Mouse (Mus musculus): ENCODE results near the gene Prrg2. TPM values are rescaled to one million over a fixed set of nuclear protein-coding genes. Genes with fewer than 3 reads are reported as not detected.
"Not testable (repeated sequence)": the region's sequence is repeated elsewhere in the genome, so short reads cannot be mapped to it uniquely, and the experiment has no call there.

Gene Prrg2
- polyA plus RNA-seq, 1 experiment, result 19.9 TPM

- Histone ChIP-seq H3K36me3 (ENCODE audit: control insufficient read depth, insufficient read depth, low read length) (peaks cover 27% of the 10 kb centered on the region), H3K4me3 (ENCODE audit: extremely low read depth, insufficient read depth, insufficient read length) (no peak overlapping the region), H3K4me1 (ENCODE audit: control insufficient read depth, insufficient read depth, insufficient read length) (no peaks in the 10 kb centered on the region), H3K27ac (ENCODE audit: insufficient read depth, low read length) (no peak overlapping the region), H3K27me3 (ENCODE audit: control insufficient read depth, insufficient read depth, low read length) (no peaks in the 10 kb centered on the region)
- no peak for TF ChIP-seq POLR2A (IDR thresholded peaks at IDR 0.05; ENCODE audit: low read depth, low read length)
- TF ChIP-seq CTCF (IDR thresholded peaks at IDR 0.05; ENCODE audit: extremely low read depth, insufficient read depth, insufficient read length, insufficient replicate concordance), result no peak
- 88% methylated on average over 2 of the region's 2 CpGs for WGBS
- no peak for DNase-seq (ENCODE audit: low read depth in 1 of 2, low spot score in 2 of 2)
These were observed 36.2 kb downstream of the Prrg2 start for GRCm38 (mm10) chr7:45026256-45026655.

DNA sequence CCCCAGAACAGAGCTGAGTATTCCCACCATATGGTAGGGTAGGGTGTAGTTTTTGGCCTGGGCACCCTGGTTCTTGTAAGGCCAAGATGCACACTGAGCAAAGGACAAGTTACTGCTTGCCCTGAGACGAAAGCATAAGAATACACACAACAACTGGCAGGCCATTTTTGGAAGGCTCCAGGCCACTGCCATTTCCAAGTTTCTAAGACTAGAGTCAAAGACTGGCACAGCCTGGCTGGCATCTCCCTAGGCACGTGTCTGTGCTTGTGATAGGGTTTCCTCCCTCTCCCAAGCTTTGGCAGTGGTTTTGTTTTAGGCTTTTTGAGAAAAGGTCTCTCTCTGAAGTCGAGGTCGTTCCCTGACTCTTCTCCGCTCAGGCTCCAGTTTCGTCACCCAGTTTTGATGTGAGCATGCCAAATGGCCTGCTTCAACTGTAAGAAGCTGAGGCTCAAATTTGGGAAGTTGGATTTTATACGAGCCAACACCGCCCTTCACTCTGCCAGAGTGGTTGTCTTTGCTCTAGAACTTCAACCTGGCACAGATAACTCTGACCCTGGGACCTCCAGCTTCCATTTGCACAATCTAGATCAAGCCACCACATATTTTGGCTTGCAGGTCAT lies 36.8 kb downstream of the Prrg2 start:
- no peak overlapping the region for H3K27ac ChIP-seq (ENCODE audit: insufficient read depth, low read length)
- no peak for TF ChIP-seq POLR2A (IDR thresholded peaks at IDR 0.05; ENCODE audit: low read depth, low read length)
- no peak for TF ChIP-seq CTCF (IDR thresholded peaks at IDR 0.05; ENCODE audit: extremely low read depth, insufficient read depth, insufficient read length, insufficient replicate concordance)
- DNase-seq (ENCODE audit: low read depth in 1 of 2, low spot score in 2 of 2), result no peak
- H3K4me3 ChIP-seq (ENCODE audit: extremely low read depth, insufficient read depth, insufficient read length), result no peak overlapping the region
- H3K27me3 ChIP-seq (ENCODE audit: control insufficient read depth, insufficient read depth, low read length), result no peaks in the 10 kb centered on the region
- whole genome bisulfite sequencing, result 70% methylated on average over 8 of the region's 8 CpGs
- peaks cover 22% of the 10 kb centered on the region for H3K36me3 ChIP-seq (ENCODE audit: control insufficient read depth, insufficient read depth, low read length)
- H3K4me1 ChIP-seq (ENCODE audit: control insufficient read depth, insufficient read depth, insufficient read length), result no peaks in the 10 kb centered on the region

DNA sequence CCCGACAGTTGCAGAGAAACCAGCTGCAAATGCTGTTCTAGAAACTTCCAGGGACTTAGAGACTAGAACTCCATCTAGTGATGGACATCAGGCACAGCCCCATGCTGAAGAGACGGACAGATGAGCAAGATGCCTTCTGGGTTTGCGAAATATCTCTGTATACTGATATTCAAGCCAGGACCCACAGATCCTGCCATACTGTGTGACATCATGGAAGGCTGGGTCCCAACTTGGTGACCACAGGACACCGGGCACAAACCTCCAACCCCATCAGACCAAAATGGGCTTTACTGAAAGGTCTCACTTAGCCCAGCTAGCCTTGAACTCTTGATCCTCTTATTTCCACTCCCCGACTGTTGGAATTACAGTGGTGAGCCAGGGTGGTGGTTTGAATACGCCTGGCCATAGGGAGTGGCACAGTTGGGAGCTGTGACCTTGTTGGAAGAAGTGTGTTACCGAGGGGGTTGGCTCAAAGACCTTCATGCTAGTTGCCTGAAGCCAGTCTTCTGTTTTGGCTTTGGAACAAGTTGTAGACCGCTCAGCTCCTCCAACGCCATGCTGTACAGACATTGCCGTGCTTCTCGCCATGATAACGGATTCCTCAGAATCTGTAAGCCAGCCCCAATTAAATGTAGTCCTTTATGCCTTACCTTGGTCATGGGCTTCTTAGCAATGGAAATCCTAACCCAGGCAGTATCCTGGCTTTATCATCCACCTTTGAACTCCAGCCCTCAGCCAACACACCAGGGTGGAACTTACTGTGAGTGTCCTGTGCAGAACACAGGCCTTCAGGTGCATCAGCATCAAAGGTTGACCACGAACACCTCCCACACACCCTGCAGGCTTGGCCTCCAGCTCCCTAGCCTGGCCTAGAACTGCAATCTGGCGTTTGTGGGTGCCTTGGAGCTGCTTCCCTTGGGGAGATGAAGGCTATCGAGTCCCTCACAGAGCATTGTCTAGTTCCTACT lies 37.9 kb downstream of the Prrg2 start:
- no peak overlapping the region for H3K4me3 ChIP-seq (ENCODE audit: extremely low read depth, insufficient read depth, insufficient read length)

DNA sequence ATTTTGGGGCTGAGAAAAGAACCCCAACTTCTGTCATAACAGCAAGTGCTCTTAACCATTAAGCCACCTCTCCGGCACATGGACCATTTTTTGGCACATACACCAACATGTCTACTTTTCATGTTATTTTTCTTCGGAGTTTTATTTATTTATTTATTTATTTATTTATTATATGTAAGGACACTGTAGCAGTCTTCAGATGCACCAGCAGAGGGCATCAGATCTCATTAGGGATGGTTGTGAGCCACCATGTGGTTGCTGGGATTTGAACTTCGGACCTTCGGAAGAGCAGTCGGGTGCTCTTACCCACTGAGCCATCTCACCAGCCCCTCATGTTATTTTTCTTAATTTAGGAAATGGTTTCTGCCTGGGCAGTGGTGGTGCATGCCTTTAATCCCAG lies 38.8 kb downstream of the Prrg2 start:
- WGBS, result 64% methylated on average over 5 of the region's 5 CpGs
- H3K27ac ChIP-seq (ENCODE audit: insufficient read depth, low read length); H3K4me1 ChIP-seq (ENCODE audit: control insufficient read depth, insufficient read depth, insufficient read length); H3K27me3 ChIP-seq (ENCODE audit: control insufficient read depth, insufficient read depth, low read length); H3K4me3 ChIP-seq (ENCODE audit: extremely low read depth, insufficient read depth, insufficient read length); DNase-seq (ENCODE audit: low read depth in 1 of 2, low spot score in 2 of 2): not testable (repeated sequence)
- peaks cover 11% of the 10 kb centered on the region for H3K36me3 ChIP-seq (ENCODE audit: control insufficient read depth, insufficient read depth, low read length)

More for the DNA sequence above, 37.9 kb downstream of the Prrg2 start:
- Histone ChIP-seq H3K27me3 (ENCODE audit: control insufficient read depth, insufficient read depth, low read length) (no peaks in the 10 kb centered on the region), H3K4me1 (ENCODE audit: control insufficient read depth, insufficient read depth, insufficient read length) (no peaks in the 10 kb centered on the region), H3K36me3 (ENCODE audit: control insufficient read depth, insufficient read depth, low read length) (peaks cover 14% of the 10 kb centered on the region), H3K27ac (ENCODE audit: insufficient read depth, low read length) (no peak overlapping the region)
- no peak for DNase-seq (ENCODE audit: low read depth in 1 of 2, low spot score in 2 of 2)
- no peak for TF ChIP-seq POLR2A (IDR thresholded peaks at IDR 0.05; ENCODE audit: low read depth, low read length)
- no peak for TF ChIP-seq CTCF (IDR thresholded peaks at IDR 0.05; ENCODE audit: extremely low read depth, insufficient read depth, insufficient read length, insufficient replicate concordance)
- 77% methylated on average over 15 of the region's 15 CpGs for WGBS

DNA sequence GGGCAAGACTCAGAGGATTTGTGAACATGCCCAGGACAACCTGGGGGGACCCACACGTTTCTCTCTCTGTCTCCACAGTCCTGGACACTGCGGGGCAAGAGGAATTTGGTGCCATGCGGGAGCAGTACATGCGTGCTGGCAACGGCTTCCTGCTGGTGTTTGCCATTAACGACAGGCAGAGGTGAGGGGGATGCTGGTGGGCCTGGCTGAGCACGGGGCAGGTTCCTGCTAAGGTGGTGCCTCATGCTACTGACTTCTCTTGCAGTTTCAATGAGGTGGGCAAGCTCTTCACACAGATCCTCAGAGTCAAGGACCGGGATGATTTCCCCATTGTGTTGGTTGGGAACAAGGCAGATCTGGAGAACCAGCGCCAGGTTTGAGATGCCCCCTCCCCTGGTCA lies 42.3 kb downstream of the Prrg2 start:
- Histone ChIP-seq H3K4me3 (ENCODE audit: extremely low read depth, insufficient read depth, insufficient read length) (no peak overlapping the region), H3K4me1 (ENCODE audit: control insufficient read depth, insufficient read depth, insufficient read length) (peaks cover 13% of the 10 kb centered on the region; the same call in 1 of the 2 replicates), H3K27me3 (ENCODE audit: control insufficient read depth, insufficient read depth, low read length) (no peaks in the 10 kb centered on the region), H3K27ac (ENCODE audit: insufficient read depth, low read length) (no peak overlapping the region), H3K36me3 (ENCODE audit: control insufficient read depth, insufficient read depth, low read length) (no peaks in the 10 kb centered on the region; the same call in 1 of the 2 replicates)
- WGBS, result 92% methylated on average over 9 of the region's 9 CpGs
- no peak for DNase-seq (ENCODE audit: low read depth in 1 of 2, low spot score in 2 of 2)
- TF ChIP-seq CTCF (IDR thresholded peaks at IDR 0.05; ENCODE audit: extremely low read depth, insufficient read depth, insufficient read length, insufficient replicate concordance), result no peak
- no peak for TF ChIP-seq POLR2A (IDR thresholded peaks at IDR 0.05; ENCODE audit: low read depth, low read length)

DNA sequence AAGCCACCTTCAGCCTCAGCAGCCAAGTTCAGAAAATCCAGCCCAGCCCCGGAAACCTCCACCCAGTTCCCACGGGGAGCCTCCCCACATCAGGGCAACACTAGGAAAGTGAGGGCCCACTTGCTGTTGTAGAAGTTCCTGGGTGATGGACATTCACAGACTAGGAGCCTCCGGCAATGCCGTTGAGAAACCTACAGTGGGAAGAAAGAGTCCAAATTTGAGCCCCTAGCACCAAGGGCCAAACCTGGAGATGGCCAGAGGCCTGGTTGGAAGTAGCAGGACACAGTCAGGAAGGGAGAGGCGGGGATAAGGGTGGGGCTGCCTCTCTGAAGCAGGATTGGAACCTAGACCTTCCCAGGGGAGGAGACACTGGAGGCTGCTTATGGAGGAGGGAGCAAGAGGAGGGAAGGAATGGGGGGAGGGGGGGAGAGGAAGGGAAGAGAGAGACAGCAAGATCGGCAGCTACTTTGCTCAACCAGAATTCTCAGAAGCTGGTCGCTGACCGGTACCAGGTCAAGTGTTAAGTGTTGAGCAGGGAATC lies 43.4 kb downstream of the Prrg2 start:
- no peak for DNase-seq (ENCODE audit: low read depth in 1 of 2, low spot score in 2 of 2)
- no peaks in the 10 kb centered on the region; the same call in 1 of the 2 replicates for H3K36me3 ChIP-seq (ENCODE audit: control insufficient read depth, insufficient read depth, low read length)
- H3K4me3 ChIP-seq (ENCODE audit: extremely low read depth, insufficient read depth, insufficient read length), result peak overlapping the region; percentile 19; the same call in 1 of the 2 replicates
- no peak for TF ChIP-seq POLR2A (IDR thresholded peaks at IDR 0.05; ENCODE audit: low read depth, low read length)
- TF ChIP-seq CTCF (IDR thresholded peaks at IDR 0.05; ENCODE audit: extremely low read depth, insufficient read depth, insufficient read length, insufficient replicate concordance), result no peak
- peak overlapping the region; percentile 43; the same call in 1 of the 2 replicates for H3K27ac ChIP-seq (ENCODE audit: insufficient read depth, low read length)
- 39% methylated on average over 8 of the region's 8 CpGs for WGBS
- H3K4me1 ChIP-seq (ENCODE audit: control insufficient read depth, insufficient read depth, insufficient read length), result peaks cover 13% of the 10 kb centered on the region; the same call in 1 of the 2 replicates
- no peaks in the 10 kb centered on the region for H3K27me3 ChIP-seq (ENCODE audit: control insufficient read depth, insufficient read depth, low read length)

Data from spleen, adult 2 months (tissue).